Mouse (Mus musculus): ENCODE results near the gene Nlrp1a. TPM values are rescaled to one million over a fixed set of nuclear protein-coding genes. Genes with fewer than 3 reads are reported as not detected.

Gene Nlrp1a
- polyA plus RNA-seq (2016; fragmentation: Nextera tagmentation; extraction: Ambion mirVana) = 0.04 TPM in 1 of 2 replicates, not detected in the other

- Histone ChIP-seq H3K36me3 (no peaks in the 10 kb centered on the region), H3K9me3 (no peaks in the 10 kb centered on the region), H3K4me1 (no peaks in the 10 kb centered on the region), H3K27ac (no peak within 1 kb of the TSS), H3K9ac (no peak within 1 kb of the TSS), H3K4me3 (no peak within 1 kb of the TSS), H3K4me2 (replicated peaks) (no peak within 1 kb of the TSS), H3K27me3 (no peaks in the 10 kb centered on the region)
- 66% methylated on average over 3 of the region's 3 CpGs for WGBS
- ATAC-seq (ENCODE audit: insufficient number of reproducible peaks, insufficient read depth, low FRiP score, low TSS enrichment) = no peak
These were observed at the start of gene Nlrp1a for GRCm38 (mm10) chr11:71144661-71145060. TSS of gene Nlrp1a (minus strand) at chr11:71144704.

DNA sequence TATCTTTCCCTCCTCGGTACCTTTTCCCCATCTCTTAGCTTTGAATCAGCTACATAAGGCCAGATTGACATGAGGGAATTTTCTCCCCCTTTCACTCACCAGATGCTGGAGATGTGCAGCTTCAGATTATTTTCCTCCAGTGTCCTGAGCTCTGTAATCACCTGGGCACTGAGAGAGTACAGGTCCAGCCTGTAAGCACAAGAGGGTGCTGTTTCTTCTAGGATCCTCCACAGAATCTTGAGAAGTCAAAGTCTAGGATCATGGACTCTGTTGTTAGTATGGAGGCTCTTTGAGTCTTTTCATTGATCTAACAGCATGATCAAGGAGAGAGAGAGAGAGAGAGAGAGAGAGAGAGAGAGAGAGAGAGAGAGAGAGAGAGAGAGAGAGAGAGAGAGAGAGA is 25.1 kb upstream of the Nlrp1a start:
- ATAC-seq (ENCODE audit: insufficient number of reproducible peaks, insufficient read depth, low FRiP score, low TSS enrichment) = no peak
- no peaks in the 10 kb centered on the region for H3K9me3 ChIP-seq
- H3K27me3 ChIP-seq = no peaks in the 10 kb centered on the region
- no peak overlapping the region for H3K9ac ChIP-seq
- H3K4me2 ChIP-seq (replicated peaks) = no peak overlapping the region
- H3K27ac ChIP-seq = no peak overlapping the region
- H3K4me3 ChIP-seq = no peak overlapping the region
- H3K4me1 ChIP-seq = no peaks in the 10 kb centered on the region
- 63% methylated on average over 1 of the region's 1 CpGs for WGBS
- no peaks in the 10 kb centered on the region for H3K36me3 ChIP-seq

DNA sequence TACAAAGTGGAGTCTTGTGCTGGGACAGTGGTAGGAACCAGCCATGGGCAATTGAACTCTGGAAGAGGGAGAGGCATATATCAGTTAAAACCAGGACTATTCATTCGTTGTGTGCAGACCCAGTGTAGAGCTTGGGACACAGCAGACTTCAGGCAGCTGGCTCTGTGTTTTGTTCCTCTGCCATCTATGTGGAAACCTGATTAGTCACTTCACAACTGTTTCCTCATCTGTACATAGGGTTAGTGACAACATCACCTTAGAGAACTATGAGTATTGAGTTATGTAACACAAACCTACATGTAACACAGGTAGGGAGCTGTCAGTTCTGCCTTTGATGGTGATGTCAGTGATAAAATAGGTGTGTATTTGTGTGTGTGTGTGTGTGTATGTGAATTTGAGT is 19.6 kb upstream of the Nlrp1a start:
- H3K4me3 ChIP-seq = no peak overlapping the region
- H3K36me3 ChIP-seq = no peaks in the 10 kb centered on the region
- WGBS = 68% methylated on average over 1 of the region's 1 CpGs
- H3K27ac ChIP-seq = no peak overlapping the region
- H3K4me1 ChIP-seq = no peaks in the 10 kb centered on the region
- H3K9ac ChIP-seq = no peak overlapping the region
- H3K9me3 ChIP-seq = no peaks in the 10 kb centered on the region
- no peak overlapping the region for H3K4me2 ChIP-seq (replicated peaks)
- H3K27me3 ChIP-seq = no peaks in the 10 kb centered on the region
- no peak for ATAC-seq (ENCODE audit: insufficient number of reproducible peaks, insufficient read depth, low FRiP score, low TSS enrichment)

GRCm38 (mm10) chr11:71159439-71160136 is 15.1 kb upstream of the Nlrp1a start:
- no peak for ATAC-seq (ENCODE audit: insufficient number of reproducible peaks, insufficient read depth, low FRiP score, low TSS enrichment)
- H3K4me3 ChIP-seq = no peak overlapping the region
- H3K9ac ChIP-seq = no peak overlapping the region
- no peaks in the 10 kb centered on the region for H3K36me3 ChIP-seq
- no peaks in the 10 kb centered on the region for H3K9me3 ChIP-seq
- H3K4me1 ChIP-seq = no peaks in the 10 kb centered on the region
- no peaks in the 10 kb centered on the region for H3K27me3 ChIP-seq
- H3K27ac ChIP-seq = no peak overlapping the region
- no peak overlapping the region for H3K4me2 ChIP-seq (replicated peaks)
- WGBS = 77% methylated on average over 3 of the region's 3 CpGs

GRCm38 (mm10) chr11:71155272-71155671 is 10.8 kb upstream of the Nlrp1a start:
- no peak overlapping the region for H3K4me2 ChIP-seq (replicated peaks)
- H3K9ac ChIP-seq = no peak overlapping the region
- no peak overlapping the region for H3K27ac ChIP-seq
- no peaks in the 10 kb centered on the region for H3K36me3 ChIP-seq
- no peaks in the 10 kb centered on the region for H3K4me1 ChIP-seq
- H3K9me3 ChIP-seq = no peaks in the 10 kb centered on the region
- H3K4me3 ChIP-seq = no peak overlapping the region
- no peaks in the 10 kb centered on the region for H3K27me3 ChIP-seq
- 76% methylated on average over 1 of the region's 1 CpGs for WGBS
- no peak for ATAC-seq (ENCODE audit: insufficient number of reproducible peaks, insufficient read depth, low FRiP score, low TSS enrichment)

DNA sequence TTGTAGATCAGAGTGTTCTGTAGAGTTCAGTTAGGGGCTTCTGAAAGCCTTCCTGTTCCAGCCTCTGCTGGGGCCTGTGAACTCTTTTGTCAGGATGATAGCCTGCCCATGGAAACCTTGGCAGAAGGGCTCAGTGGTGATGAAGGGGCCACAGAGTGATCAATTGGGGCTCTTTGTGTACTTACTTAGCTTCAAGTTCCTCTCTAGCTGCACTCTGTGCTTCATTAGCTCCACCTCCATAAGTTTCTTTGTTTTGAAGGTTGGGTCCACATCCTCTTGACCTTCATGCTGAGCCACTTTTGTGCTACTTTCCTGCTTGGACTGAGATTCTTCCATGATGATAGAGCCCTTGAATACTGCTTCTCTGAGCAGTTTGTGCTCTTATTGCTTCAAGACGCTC is 2.5 kb downstream of the Nlrp1a start:
- Histone ChIP-seq H3K4me3 (no peak overlapping the region), H3K27ac (no peak overlapping the region), H3K9me3 (no peaks in the 10 kb centered on the region), H3K27me3 (no peaks in the 10 kb centered on the region), H3K36me3 (no peaks in the 10 kb centered on the region), H3K4me2 (replicated peaks) (no peak overlapping the region), H3K4me1 (no peaks in the 10 kb centered on the region), H3K9ac (no peak overlapping the region)
- ATAC-seq (ENCODE audit: insufficient number of reproducible peaks, insufficient read depth, low FRiP score, low TSS enrichment) = no peak
- 89% methylated on average over 1 of the region's 1 CpGs for WGBS

DNA sequence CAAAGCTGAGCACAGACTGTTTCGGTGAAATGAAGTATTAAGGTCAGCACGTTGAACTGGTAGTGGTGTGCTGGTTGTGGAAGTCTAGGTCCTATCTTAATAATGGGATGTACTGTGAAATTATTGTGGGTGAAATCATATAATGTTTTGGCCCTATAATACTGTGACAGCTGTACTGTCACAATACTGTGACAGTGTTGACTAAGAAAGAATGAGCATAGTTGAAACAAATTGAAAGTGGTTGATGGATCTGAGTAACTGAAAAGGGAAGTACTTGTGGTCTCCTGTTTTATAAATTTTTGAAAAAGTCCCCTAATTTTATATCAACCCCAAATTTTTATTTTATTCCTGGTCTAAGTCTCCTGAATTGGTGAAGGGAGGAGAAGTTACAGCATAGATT is 37.4 kb downstream of the Nlrp1a start:
- no peak for ATAC-seq (ENCODE audit: insufficient number of reproducible peaks, insufficient read depth, low FRiP score, low TSS enrichment)
- no peak overlapping the region for H3K4me3 ChIP-seq
- no peak overlapping the region for H3K9ac ChIP-seq
- H3K27ac ChIP-seq = no peak overlapping the region
- WGBS = 69% methylated on average over 2 of the region's 2 CpGs
- no peaks in the 10 kb centered on the region for H3K36me3 ChIP-seq
- no peaks in the 10 kb centered on the region for H3K9me3 ChIP-seq
- H3K27me3 ChIP-seq = no peaks in the 10 kb centered on the region
- no peak overlapping the region for H3K4me2 ChIP-seq (replicated peaks)
- no peaks in the 10 kb centered on the region for H3K4me1 ChIP-seq

- H3K27me3 ChIP-seq = no peaks in the 10 kb centered on the region
- H3K27ac ChIP-seq = no peak overlapping the region
- no peak for ATAC-seq (ENCODE audit: insufficient number of reproducible peaks, insufficient read depth, low FRiP score, low TSS enrichment)
These were observed 38.1 kb downstream of the Nlrp1a start for GRCm38 (mm10) chr11:71106261-71107021.

GRCm38 (mm10) chr11:71103931-71104330 is 40.6 kb downstream of the Nlrp1a start:
- H3K36me3 ChIP-seq = no peaks in the 10 kb centered on the region
- no peaks in the 10 kb centered on the region for H3K9me3 ChIP-seq
- H3K27me3 ChIP-seq = no peaks in the 10 kb centered on the region
- no peak overlapping the region for H3K9ac ChIP-seq
- H3K4me2 ChIP-seq (replicated peaks) = no peak overlapping the region
- H3K27ac ChIP-seq = no peak overlapping the region
- ATAC-seq (ENCODE audit: insufficient number of reproducible peaks, insufficient read depth, low FRiP score, low TSS enrichment) = no peak
- H3K4me1 ChIP-seq = no peaks in the 10 kb centered on the region
- no peak overlapping the region for H3K4me3 ChIP-seq

More at GRCm38 (mm10) chr11:71106261-71107021, 38.1 kb downstream of the Nlrp1a start:
- H3K36me3 ChIP-seq = no peaks in the 10 kb centered on the region
- H3K4me3 ChIP-seq = no peak overlapping the region
- H3K4me2 ChIP-seq (replicated peaks) = no peak overlapping the region
- H3K9me3 ChIP-seq = no peaks in the 10 kb centered on the region
- no peaks in the 10 kb centered on the region for H3K4me1 ChIP-seq
- no peak overlapping the region for H3K9ac ChIP-seq

DNA sequence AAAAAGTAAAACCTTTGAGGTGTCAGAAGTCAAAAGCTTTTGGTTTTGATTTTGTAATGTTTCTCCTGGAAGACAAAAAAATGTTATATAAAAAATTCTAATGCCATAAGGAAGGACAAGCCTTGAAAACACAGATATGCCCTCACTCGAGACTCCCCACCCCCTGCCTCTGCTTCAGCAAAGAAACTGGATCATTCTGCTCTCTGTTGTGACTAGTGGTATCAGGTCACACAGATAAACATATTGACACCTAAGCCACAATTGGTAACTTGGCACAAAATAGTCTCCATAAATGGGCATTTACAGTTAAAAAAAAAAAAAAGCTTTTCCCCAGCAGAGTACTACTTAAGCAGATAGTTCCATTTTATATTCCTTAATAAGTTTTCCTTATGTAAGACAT is 68.2 kb downstream of the Nlrp1a start:
- H3K36me3 ChIP-seq = no peaks in the 10 kb centered on the region
- H3K27ac ChIP-seq = no peak overlapping the region
- 79% methylated on average over 1 of the region's 1 CpGs for WGBS
- peaks cover 7% of the 10 kb centered on the region; the same call in 1 of the 2 replicates for H3K9me3 ChIP-seq
- no peaks in the 10 kb centered on the region for H3K4me1 ChIP-seq
- no peak for ATAC-seq (ENCODE audit: insufficient number of reproducible peaks, insufficient read depth, low FRiP score, low TSS enrichment)
- no peak overlapping the region for H3K4me3 ChIP-seq
- no peak overlapping the region for H3K4me2 ChIP-seq (replicated peaks)
- no peaks in the 10 kb centered on the region for H3K27me3 ChIP-seq
- no peak overlapping the region for H3K9ac ChIP-seq

- 0% methylated on average over 1 of the region's 1 CpGs for WGBS
- Histone ChIP-seq H3K9ac (no peak overlapping the region), H3K4me2 (replicated peaks) (no peak overlapping the region)
These were observed 92.0 kb downstream of the Nlrp1a start for GRCm38 (mm10) chr11:71052554-71052953.

More at GRCm38 (mm10) chr11:71052554-71052953, 92.0 kb downstream of the Nlrp1a start:
- Histone ChIP-seq H3K27ac (no peak overlapping the region), H3K4me1 (no peaks in the 10 kb centered on the region), H3K27me3 (no peaks in the 10 kb centered on the region), H3K36me3 (no peaks in the 10 kb centered on the region), H3K9me3 (no peaks in the 10 kb centered on the region), H3K4me3 (no peak overlapping the region)
- no peak for ATAC-seq (ENCODE audit: insufficient number of reproducible peaks, insufficient read depth, low FRiP score, low TSS enrichment)
